Mouse (Mus musculus): ENCODE measurements at regions not wholly inside any gene's neighbourhood (a gene's known extent, or its start where the extent isn't known, plus 50 kb on each side); places are given as distances from the start of the nearest gene placed in this dataset.

GRCm38 (mm10) chr7:36977819-36978218, 279.9 kb downstream of the Tshz3 start:
- no peak overlapping the region for H3K4me3 ChIP-seq (replicated peaks; ENCODE audit: insufficient read depth, low read depth, low read length)

DNA sequence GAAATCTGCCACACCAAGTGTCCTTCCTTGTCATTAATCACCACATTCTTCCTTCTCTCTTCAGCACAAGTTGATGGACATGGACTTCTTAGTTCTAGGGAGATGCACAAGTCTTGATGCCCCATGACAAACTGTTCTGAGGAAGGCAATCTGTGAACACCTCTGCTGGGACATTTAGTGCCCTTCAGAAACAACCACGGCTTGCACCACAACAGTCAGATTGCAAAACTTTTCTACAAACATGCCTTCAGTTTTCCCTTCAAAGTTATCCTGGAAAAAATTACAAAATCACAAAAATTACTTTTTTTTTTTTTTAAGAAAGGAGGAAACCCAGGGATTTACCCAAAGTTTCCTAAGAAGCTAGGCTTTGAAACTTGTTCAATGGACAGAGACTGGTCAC, 291.5 kb downstream of the Tshz3 start:
- WGBS: 65% methylated on average over 1 of the region's 1 CpGs
- Histone ChIP-seq H3K4me1 (ENCODE audit: control insufficient read depth, insufficient read depth, low read length) (no peaks in the 10 kb centered on the region), H3K4me3 (replicated peaks; ENCODE audit: insufficient read depth, low read depth, low read length) (no peak overlapping the region), H3K27me3 (ENCODE audit: control insufficient read depth, insufficient read depth, low read length) (no peaks in the 10 kb centered on the region), H3K27ac (ENCODE audit: insufficient read depth, low read length) (no peak overlapping the region)
- TF ChIP-seq CTCF (IDR thresholded peaks at IDR 0.05; ENCODE audit: borderline replicate concordance, insufficient read depth, low read depth, low read length) (no peak), POLR2A (IDR thresholded peaks at IDR 0.05; ENCODE audit: borderline replicate concordance, insufficient read depth, low read length) (no peak)
- DNase-seq: no peak

More at GRCm38 (mm10) chr7:36977819-36978218, 279.9 kb downstream of the Tshz3 start:
- TF ChIP-seq CTCF (IDR thresholded peaks at IDR 0.05; ENCODE audit: borderline replicate concordance, insufficient read depth, low read depth, low read length): no peak
- no peak for TF ChIP-seq POLR2A (IDR thresholded peaks at IDR 0.05; ENCODE audit: borderline replicate concordance, insufficient read depth, low read length)
- DNase-seq: no peak
- H3K27me3 ChIP-seq (ENCODE audit: control insufficient read depth, insufficient read depth, low read length): no peaks in the 10 kb centered on the region
- H3K4me1 ChIP-seq (ENCODE audit: control insufficient read depth, insufficient read depth, low read length): no peaks in the 10 kb centered on the region
- 88% methylated on average over 12 of the region's 12 CpGs for WGBS
- H3K27ac ChIP-seq (ENCODE audit: insufficient read depth, low read length): no peak overlapping the region

DNA sequence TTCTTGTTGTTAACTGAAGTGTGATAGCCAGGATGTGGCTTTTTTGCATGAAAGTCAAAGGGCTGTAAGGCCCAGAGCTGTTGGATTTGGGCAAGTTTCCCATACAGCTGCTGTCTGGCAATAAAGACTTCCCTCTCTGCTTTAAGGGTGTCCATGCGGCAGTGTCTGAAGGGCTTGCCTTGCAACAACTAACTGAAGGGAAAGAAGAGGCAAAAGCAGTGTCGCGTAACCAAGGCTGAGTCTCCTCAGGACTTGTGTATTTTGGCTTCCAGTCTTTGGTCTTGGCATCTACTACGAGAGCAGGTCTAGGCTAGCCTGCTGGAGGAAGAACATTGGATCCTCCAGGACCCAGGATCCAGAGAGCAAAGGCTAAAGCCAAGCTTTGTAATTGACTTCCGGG, 306.7 kb downstream of the Tshz3 start:
- Histone ChIP-seq H3K4me1 (ENCODE audit: control insufficient read depth, insufficient read depth, low read length) (no peaks in the 10 kb centered on the region), H3K4me3 (replicated peaks; ENCODE audit: insufficient read depth, low read depth, low read length) (no peak overlapping the region), H3K27me3 (ENCODE audit: control insufficient read depth, insufficient read depth, low read length) (no peaks in the 10 kb centered on the region), H3K27ac (ENCODE audit: insufficient read depth, low read length) (no peak overlapping the region)
- no peak for TF ChIP-seq CTCF (IDR thresholded peaks at IDR 0.05; ENCODE audit: borderline replicate concordance, insufficient read depth, low read depth, low read length)
- no peak for TF ChIP-seq POLR2A (IDR thresholded peaks at IDR 0.05; ENCODE audit: borderline replicate concordance, insufficient read depth, low read length)
- WGBS: 31% methylated on average over 5 of the region's 5 CpGs
- no peak for DNase-seq

GRCm38 (mm10) chr7:37005701-37006100, 307.8 kb downstream of the Tshz3 start:
- DNase-seq: no peak
- no peak overlapping the region for H3K27ac ChIP-seq (ENCODE audit: insufficient read depth, low read length)
- TF ChIP-seq POLR2A (IDR thresholded peaks at IDR 0.05; ENCODE audit: borderline replicate concordance, insufficient read depth, low read length) (no peak), CTCF (IDR thresholded peaks at IDR 0.05; ENCODE audit: borderline replicate concordance, insufficient read depth, low read depth, low read length) (no peak)
- 93% methylated on average over 2 of the region's 2 CpGs for WGBS
- H3K4me3 ChIP-seq (replicated peaks; ENCODE audit: insufficient read depth, low read depth, low read length): no peak overlapping the region
- H3K27me3 ChIP-seq (ENCODE audit: control insufficient read depth, insufficient read depth, low read length): no peaks in the 10 kb centered on the region
- no peaks in the 10 kb centered on the region for H3K4me1 ChIP-seq (ENCODE audit: control insufficient read depth, insufficient read depth, low read length)

- no peak overlapping the region for H3K4me3 ChIP-seq (replicated peaks; ENCODE audit: insufficient read depth, low read depth, low read length)
- WGBS: 43% methylated on average over 10 of the region's 10 CpGs
- no peaks in the 10 kb centered on the region for H3K27me3 ChIP-seq (ENCODE audit: control insufficient read depth, insufficient read depth, low read length)
- DNase-seq: no peak
- TF ChIP-seq POLR2A (IDR thresholded peaks at IDR 0.05; ENCODE audit: borderline replicate concordance, insufficient read depth, low read length) (no peak), CTCF (IDR thresholded peaks at IDR 0.05; ENCODE audit: borderline replicate concordance, insufficient read depth, low read depth, low read length) (no peak)
- no peak overlapping the region for H3K27ac ChIP-seq (ENCODE audit: insufficient read depth, low read length)
- H3K4me1 ChIP-seq (ENCODE audit: control insufficient read depth, insufficient read depth, low read length): no peaks in the 10 kb centered on the region
Measured at GRCm38 (mm10) chr7:37006921-37007320, 309.0 kb downstream of the Tshz3 start.

- WGBS: 83% methylated on average over 6 of the region's 6 CpGs
Measured at GRCm38 (mm10) chr7:37011180-37011754, 313.3 kb downstream of the Tshz3 start.

GRCm38 (mm10) chr7:37020078-37020477, 322.2 kb downstream of the Tshz3 start:
- H3K27me3 ChIP-seq (ENCODE audit: control insufficient read depth, insufficient read depth, low read length): no peaks in the 10 kb centered on the region
- 68% methylated on average over 3 of the region's 3 CpGs for WGBS
- no peaks in the 10 kb centered on the region; the same call in 1 of the 2 replicates for H3K4me1 ChIP-seq (ENCODE audit: control insufficient read depth, insufficient read depth, low read length)
- no peak overlapping the region for H3K4me3 ChIP-seq (replicated peaks; ENCODE audit: insufficient read depth, low read depth, low read length)
- TF ChIP-seq CTCF (IDR thresholded peaks at IDR 0.05; ENCODE audit: borderline replicate concordance, insufficient read depth, low read depth, low read length) (no peak), POLR2A (IDR thresholded peaks at IDR 0.05; ENCODE audit: borderline replicate concordance, insufficient read depth, low read length) (no peak)
- DNase-seq: no peak
- H3K27ac ChIP-seq (ENCODE audit: insufficient read depth, low read length): no peak overlapping the region

More at GRCm38 (mm10) chr7:37011180-37011754, 313.3 kb downstream of the Tshz3 start:
- TF ChIP-seq CTCF (IDR thresholded peaks at IDR 0.05; ENCODE audit: borderline replicate concordance, insufficient read depth, low read depth, low read length) (no peak), POLR2A (IDR thresholded peaks at IDR 0.05; ENCODE audit: borderline replicate concordance, insufficient read depth, low read length) (no peak)
- Histone ChIP-seq H3K4me3 (replicated peaks; ENCODE audit: insufficient read depth, low read depth, low read length) (no peak overlapping the region), H3K27me3 (ENCODE audit: control insufficient read depth, insufficient read depth, low read length) (no peaks in the 10 kb centered on the region), H3K4me1 (ENCODE audit: control insufficient read depth, insufficient read depth, low read length) (no peaks in the 10 kb centered on the region), H3K27ac (ENCODE audit: insufficient read depth, low read length) (no peak overlapping the region)
- no peak for DNase-seq

DNA sequence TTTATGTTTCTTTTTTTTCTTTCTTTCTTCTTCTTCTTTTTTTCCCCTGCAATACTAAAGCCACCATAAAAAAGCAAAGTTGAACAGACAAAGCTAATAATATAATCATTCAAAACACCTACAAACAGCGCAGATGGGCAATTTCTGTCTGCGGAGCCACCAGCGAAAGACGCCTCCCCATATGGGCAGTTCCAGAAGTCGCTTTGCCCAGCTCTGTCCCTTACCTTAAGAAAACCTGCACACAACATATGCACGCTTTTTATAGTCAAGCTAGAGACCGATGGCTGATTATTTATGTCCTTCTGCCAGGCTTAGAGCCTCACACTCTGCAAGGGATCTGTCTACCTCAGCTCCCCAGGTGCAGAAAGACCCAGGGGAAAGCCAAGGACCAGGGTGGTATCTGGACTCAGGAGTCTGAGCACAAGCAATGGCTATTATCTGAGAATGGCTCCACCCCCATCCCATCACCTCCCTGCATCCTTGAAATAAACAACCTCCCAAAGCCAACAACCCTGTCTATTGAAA, 326.6 kb downstream of the Tshz3 start:
- H3K4me3 ChIP-seq (replicated peaks; ENCODE audit: insufficient read depth, low read depth, low read length): no peak overlapping the region
- WGBS: 72% methylated on average over 7 of the region's 7 CpGs
- H3K27ac ChIP-seq (ENCODE audit: insufficient read depth, low read length): no peak overlapping the region
- H3K4me1 ChIP-seq (ENCODE audit: control insufficient read depth, insufficient read depth, low read length): no peaks in the 10 kb centered on the region; the same call in 1 of the 2 replicates
- TF ChIP-seq CTCF (IDR thresholded peaks at IDR 0.05; ENCODE audit: borderline replicate concordance, insufficient read depth, low read depth, low read length) (no peak), POLR2A (IDR thresholded peaks at IDR 0.05; ENCODE audit: borderline replicate concordance, insufficient read depth, low read length) (no peak)
- DNase-seq: no peak
- no peaks in the 10 kb centered on the region for H3K27me3 ChIP-seq (ENCODE audit: control insufficient read depth, insufficient read depth, low read length)

Data from cerebellum, adult 2 months (tissue).